Mouse (Mus musculus): ENCODE measurements at regions not wholly inside any gene's neighbourhood (a gene's known extent, or its start where the extent isn't known, plus 50 kb on each side); places are given as distances from the start of the nearest gene placed in this dataset.

DNA sequence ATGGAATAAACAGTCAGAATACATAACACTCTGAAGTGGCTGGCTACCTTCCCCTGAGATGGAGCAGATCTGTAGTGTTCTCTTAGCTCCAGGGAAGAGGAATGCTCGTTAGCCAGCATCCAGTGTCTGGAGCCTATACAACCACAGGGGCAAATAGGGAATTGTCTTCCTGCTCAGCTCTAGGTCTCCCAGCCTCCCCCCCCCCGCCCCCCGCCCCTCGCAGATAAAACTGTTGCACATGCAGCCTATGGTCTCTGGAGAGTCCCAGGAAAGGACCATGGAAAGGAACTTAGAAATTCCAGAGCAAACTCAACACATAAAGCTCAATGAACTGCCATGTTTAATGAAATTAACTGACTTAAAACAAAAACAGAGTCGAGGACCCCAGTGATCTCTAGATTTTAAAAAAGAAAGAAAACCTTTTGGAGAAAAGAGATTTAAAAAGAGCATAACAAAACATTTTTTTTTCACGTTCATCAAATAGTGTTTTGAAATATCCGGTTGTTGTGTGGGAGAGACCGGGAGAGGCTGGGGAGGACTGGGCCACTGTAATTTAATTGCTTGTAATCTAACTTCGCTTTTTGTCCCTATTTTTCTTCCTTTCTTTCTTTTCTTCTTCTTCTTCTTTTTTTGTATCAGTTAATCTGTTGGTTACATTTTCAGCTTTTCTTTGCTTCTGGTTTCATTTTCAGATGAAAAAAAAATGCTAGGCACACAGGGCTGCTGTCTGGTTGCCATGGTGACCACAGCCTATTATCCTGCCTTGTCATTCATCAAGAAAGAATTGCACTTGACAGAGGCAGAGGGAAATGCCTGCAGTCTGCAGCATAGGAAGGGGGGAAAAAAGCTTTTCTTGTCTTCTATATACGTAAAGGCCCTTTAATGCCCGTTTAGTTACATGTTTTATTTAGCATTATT, 450.3 kb upstream of the Ubash3b start:
- TF ChIP-seq CTCF (IDR thresholded peaks at IDR 0.05; ENCODE audit: control insufficient read depth, insufficient read depth, low read length) (no peak), POLR2A (IDR thresholded peaks at IDR 0.05; ENCODE audit: borderline replicate concordance, control insufficient read depth, low read depth, low read length) (no peak)
